Mouse (Mus musculus) lung, postnatal 25 days (tissue): ENCODE data around the gene Atg9b.

Experiments
- DNase-seq: peaks from one replicate; pipeline ENCODE4 v3.0.0; 2022; ENCODE audit warnings: low spot score

The Atg9b gene

GRCm38 (mm10) chr5:24380499-24380898 lies 11.4 kb downstream of the Atg9b start:
- no peak for DNase-seq

GRCm38 (mm10) chr5:24379501-24379900 lies 12.4 kb downstream of the Atg9b start:
- DNase-seq, result no peak

GRCm38 (mm10) chr5:24378700-24379099 lies 13.2 kb downstream of the Atg9b start:
- no peak for DNase-seq

GRCm38 (mm10) chr5:24374666-24375328 lies 17.1 kb downstream of the Atg9b start:
- no peak for DNase-seq

- no peak for DNase-seq
Measured at GRCm38 (mm10) chr5:24374216-24374615, 17.7 kb downstream of the Atg9b start.

GRCm38 (mm10) chr5:24373807-24374206 lies 18.1 kb downstream of the Atg9b start:
- DNase-seq, result no peak

- DNase-seq, result no peak
Measured at GRCm38 (mm10) chr5:24369767-24370166, 22.2 kb downstream of the Atg9b start.

GRCm38 (mm10) chr5:24366426-24366825 lies 25.5 kb downstream of the Atg9b start:
- no peak for DNase-seq

GRCm38 (mm10) chr5:24365528-24365927 lies 26.4 kb downstream of the Atg9b start:
- no peak for DNase-seq

GRCm38 (mm10) chr5:24364963-24365362 lies 27.0 kb downstream of the Atg9b start:
- no peak for DNase-seq

GRCm38 (mm10) chr5:24364508-24364907 lies 27.4 kb downstream of the Atg9b start, which contains the start of gene Nos3:
Gene Nos3 (plus strand): TSS chr5:24364810.
- no peak for DNase-seq

- no peak for DNase-seq
Measured at GRCm38 (mm10) chr5:24364061-24364460, 27.9 kb downstream of the Atg9b start.

- no peak for DNase-seq
Measured at GRCm38 (mm10) chr5:24363467-24363866, 28.5 kb downstream of the Atg9b start.

- DNase-seq, result peak; percentile 82
Measured at GRCm38 (mm10) chr5:24360792-24361454, 31.0 kb downstream of the Atg9b start.

GRCm38 (mm10) chr5:24357461-24357860 lies 34.5 kb downstream of the Atg9b start:
- peak; percentile 76 for DNase-seq

- DNase-seq, result no peak
Measured at GRCm38 (mm10) chr5:24356764-24357163, 35.2 kb downstream of the Atg9b start.

- no peak for DNase-seq
Measured at GRCm38 (mm10) chr5:24353327-24353726, 38.6 kb downstream of the Atg9b start.

- DNase-seq, result no peak
Measured at GRCm38 (mm10) chr5:24352251-24352859, 39.6 kb downstream of the Atg9b start.

GRCm38 (mm10) chr5:24351701-24352171 lies 40.2 kb downstream of the Atg9b start:
- DNase-seq, result no peak

GRCm38 (mm10) chr5:24351278-24351677 lies 40.7 kb downstream of the Atg9b start, which contains the start of gene Kcnh2:
Gene Kcnh2 (minus strand): TSS chr5:24351604.
- no peak for DNase-seq

- no peak for DNase-seq
Measured at GRCm38 (mm10) chr5:24350531-24351250, 41.3 kb downstream of the Atg9b start.

- DNase-seq, result no peak
Measured at GRCm38 (mm10) chr5:24350073-24350472, 41.9 kb downstream of the Atg9b start.
